Mouse (Mus musculus) Muller cell, postnatal 12 days (primary cell): ENCODE results near the gene Bahcc1.

Experiments
- DNase-seq: peaks from one replicate; pipeline ENCODE4 v3.0.0-alpha.2; 2015; ENCODE audit errors: inconsistent ontology term

Bahcc1 gene

DNA sequence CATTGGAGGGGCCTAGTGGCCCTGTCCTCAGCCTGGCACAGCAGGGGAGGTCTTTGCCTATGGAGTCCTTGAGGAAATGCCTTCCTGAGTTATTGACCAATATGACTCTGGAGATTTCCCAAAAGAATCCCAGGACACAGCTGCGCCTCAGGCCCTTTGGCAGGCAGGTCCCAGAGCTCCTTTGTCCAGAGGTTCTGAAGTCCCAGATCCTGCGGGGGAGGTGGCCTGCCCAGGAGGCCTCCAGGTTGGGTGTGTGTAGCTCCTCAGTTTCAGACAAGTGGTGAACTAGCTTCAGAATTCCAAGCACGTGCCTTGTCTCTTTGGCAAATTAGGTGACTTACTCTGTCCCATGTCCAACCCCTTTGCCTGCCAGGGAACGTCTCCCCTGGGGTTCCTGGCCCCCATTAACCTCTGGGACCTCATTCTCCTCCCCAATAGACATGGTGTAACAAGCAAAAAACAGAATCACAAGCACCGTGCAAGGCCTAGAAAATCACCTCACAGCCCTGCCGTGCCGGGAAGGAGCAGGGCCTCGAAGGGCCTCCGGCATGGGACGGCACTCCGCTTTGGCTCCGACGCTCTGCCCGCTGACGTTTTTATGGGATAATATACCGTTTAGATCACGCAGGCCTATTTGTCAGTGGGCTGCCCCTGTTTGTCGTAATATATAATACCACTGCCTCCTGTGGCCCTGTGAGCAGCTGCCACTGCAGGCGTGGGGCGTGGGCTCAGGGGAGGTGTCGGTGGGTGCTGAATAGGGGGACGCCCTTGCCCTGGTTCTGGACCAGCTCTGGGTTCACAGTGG is 10.2 kb downstream of the Bahcc1 start:
- DNase-seq, result no peak

DNA sequence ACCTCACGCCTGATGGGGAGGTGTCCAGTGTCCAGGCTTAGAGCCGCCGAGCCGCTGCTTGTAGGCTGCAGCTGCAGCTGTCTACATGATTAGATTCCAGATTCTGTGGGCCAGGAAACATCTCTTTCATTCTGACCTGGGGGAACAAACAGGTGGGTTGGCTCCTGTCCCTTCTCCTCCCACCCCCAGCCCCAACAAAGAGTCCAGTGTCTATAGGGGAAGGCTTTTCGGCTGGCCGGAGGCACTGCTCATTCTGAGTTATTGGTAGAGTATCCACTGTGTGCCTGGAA is 10.7 kb downstream of the Bahcc1 start:
- DNase-seq, result peak; percentile 49

DNA sequence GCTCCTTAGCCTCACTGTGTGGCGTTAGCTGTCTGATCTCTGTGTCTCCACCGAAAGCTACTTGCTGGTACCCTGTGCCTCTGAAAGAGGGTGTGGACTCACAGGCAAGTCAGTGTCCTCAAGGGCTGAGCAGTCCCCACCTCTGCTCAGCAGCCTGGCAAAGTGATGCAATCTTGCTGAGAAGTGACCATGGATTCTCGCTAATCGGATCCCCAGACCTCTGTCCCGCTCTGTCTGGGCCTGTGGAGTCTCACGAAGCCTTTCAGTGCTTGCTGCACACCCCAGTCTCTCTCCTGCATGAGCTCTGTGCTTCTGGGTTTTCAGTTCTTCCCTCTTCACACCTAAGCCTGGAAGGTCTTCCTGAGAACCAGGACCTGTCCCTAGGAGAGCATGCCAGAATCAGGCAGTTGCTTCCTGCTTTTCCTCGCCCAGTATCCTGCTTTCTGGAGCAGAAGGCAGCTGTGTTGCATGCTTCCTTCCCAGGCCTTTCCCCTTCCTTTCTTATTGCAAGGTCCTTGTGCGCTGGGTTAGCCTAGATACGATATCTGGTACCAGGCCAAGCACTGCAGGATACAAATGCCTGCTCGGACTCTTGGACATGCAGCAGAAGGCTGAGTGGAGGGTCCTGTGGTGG is 15.5 kb downstream of the Bahcc1 start:
- DNase-seq, result no peak

DNA sequence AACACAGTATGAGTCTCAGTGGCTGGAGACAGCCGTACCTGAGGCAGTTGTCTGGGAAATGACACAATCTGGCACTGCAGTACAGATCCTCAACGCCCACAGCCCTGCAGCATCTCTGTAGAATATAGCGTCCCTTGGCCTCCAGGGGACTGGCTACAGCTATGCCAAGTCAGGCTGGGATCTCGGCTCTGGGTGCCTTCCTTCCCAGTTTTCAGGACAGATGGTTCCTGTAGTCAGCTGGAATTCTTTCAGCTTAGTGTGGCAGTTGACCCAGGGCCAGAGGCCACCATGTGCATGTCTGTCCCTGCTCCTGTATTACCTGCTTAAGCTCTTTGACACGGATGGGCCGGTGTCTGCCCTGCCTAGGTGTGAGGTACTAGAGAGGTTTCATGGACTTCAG is 16.2 kb downstream of the Bahcc1 start:
- no peak for DNase-seq

DNA sequence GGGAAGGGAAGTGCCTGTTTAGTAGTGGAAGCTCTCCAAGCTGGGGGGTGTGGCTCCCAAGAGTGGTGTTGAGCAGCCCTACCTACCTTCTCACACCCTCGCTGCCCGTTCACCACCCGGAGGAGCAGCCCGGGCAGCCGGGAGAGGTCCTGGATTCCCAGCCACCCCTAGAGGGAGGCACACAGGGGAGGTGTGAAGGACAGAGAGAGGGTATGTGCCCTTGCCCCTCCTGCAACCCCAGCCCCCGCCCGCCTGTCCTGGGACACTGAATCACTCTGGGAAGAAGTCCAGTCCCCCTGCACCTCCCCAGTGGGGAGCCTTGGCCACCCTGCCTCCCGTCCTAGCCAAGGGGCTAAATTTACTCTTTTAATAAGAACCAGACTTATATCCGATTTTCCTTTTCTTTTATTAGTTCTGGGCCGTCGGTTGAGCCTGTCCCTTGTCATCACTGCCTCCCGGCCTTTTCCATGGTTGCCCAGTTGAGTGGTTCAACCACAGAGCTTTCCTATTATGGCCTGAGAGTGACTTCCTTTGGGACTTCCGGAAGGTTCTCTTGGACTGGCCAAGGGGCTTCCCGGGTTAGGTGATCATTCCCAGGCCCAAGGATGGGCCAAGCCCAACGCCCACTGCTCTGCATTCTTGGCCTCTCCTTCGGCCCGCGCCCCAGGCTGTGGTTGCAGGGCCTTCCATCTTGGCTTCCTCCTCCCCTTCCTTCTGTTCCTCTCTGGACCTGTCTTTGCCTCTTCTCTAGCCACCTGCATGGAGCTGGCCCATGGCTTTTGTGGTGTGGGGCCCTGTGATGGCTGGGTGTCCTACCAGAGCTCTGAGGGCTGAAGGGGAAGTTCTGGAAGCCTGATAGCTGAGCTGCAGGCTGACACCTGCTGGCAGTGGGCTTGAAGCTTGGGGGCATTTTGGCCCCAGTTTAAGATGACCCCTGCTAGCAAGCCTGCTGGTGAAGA is 18.5 kb downstream of the Bahcc1 start:
- DNase-seq, result no peak

DNA sequence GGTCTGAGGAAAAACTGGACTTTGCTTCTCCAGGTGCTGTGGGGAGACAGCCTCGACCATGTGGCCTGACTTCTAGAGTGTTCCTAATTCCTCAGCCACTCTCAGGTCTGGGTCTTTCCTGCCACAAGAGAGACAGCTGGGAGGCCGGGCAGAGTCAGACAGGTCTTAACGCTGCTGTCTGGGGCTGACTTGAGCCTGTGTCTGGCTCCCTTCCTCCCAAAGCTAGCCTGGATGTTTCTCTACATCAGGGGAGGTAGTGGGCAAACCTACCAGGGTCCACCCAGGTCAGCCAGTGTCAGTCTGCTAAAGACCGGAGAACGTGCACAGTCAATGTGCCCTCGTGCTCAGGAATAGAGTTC is 19.2 kb downstream of the Bahcc1 start:
- no peak for DNase-seq

DNA sequence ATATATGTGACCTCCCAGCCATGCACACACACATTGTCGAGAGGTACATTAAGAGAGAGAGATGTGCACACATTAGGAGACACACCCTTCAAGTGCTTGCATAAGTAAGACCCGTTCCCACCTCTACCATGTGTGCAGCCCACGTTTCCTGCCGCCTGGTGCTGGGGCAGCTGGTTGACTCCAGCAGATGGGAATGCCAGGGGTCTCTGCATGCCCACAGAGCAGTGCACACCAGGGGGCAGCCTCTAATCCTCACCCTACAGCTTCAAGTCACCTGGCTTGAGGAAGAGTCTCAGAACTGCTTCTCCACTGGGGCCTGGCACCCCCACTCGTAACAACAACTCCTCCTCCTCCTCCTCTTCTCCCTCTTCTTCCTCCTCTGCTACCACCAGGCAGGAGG is 19.7 kb downstream of the Bahcc1 start:
- DNase-seq, result no peak

DNA sequence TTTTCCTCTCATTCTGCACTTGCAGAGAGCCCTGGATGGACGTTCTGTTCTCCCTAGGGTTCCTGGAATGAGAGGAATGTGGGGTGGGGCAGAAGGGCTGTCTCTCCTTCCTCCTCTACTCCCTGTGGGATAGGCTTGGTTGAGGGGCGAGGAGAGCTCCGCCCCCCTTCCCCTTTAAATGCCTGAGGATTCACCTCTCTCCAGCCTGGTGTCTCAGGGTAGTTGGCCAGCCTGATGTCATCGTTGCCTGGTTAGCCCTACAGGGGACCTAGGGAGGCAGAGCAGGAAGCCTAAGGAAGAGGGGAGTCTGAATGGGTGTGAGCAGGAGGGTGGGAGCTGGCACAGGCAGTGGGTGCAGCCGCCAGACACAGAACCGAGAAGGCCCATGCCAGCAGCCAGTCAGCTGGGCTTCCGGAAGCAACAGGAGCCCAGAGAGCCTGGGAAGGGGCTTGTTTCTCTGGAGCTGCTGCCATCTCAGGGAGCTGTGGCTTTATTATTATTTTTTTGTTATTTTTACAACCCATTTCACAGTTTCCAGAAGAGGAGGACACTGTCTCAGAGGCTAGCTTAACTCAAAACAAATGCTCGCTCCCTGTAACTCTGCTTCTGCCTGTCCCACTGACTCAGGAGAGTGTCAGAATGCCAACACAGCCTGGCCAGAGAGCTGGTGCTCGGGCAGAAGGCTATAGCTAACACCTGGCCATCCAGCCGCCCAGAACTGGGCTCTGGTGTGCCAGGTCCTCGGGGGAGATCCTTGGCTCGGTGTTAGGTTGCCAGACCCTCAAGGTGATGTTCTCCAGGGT is 20.3 kb downstream of the Bahcc1 start:
- peak; percentile 95 for DNase-seq

DNA sequence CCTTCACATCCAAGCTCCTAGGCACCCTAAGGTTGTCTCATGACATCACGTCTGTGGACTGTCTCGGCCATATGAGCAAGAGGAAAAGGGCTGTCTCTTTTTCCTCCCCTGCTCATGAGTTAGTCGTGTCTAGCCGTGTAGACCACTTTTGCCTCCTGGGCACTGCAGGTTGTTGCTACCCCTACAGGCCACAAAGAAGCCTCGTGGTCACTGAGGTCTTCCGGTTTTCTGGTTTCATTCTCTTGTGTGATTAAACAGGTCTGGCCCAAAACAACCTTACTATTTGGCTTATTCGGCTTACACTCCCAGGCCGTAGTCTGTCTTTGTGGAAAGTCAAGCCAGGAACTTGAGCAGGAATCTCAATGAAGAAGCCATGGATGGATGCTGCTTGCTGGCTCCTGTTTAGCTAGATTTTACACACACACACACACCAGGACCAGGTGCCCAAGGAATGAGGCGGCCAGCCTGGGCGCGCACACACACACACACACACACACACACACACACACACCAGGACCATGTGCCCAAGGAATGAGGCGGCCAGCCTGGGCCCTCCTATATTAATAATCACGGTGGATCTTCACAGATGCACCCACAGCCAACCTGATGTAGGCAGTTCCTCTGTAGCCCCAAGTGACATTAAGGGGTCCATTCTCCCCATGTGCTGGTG is 21.0 kb downstream of the Bahcc1 start:
- peak; percentile 35 for DNase-seq

DNA sequence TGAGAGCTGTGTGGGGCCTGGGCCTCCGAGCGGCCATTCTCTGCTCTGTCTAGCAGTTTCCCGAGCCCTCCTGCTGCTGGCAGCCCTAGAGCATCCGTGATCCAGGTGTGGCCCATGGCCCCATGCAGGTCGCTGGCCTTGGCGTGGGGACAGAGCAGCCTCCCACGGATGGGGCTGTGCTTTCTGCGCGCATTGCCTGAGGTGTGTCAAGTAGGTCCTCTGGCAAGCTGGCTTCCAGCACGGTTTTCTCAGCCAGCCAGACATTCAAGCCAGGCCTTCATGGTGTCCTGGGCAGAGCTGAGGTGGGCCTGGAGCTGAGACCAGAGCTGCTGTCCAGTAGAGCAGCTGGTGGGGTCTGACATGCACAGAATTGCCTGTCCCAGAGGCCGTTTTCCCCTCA is 21.7 kb downstream of the Bahcc1 start:
- no peak for DNase-seq

DNA sequence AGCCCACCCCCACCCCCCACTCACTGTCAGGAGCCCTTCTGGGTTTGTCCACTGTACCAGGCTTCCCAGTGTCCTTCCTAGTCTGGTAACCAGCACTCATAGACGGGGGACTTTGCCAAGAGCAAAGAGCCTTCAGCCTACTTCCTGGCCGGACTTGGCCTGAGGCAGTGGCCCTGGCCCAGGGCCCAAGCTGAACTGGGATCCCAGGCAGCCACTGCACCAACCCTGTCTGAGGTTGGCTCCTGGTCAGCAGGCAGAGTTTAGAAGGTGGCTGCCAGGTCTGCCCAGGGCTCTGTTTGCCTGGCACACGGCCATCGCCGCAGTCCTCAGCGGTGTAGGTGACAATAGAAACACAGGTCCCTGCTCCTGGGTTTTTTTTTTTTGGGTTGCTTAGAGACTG is 22.3 kb downstream of the Bahcc1 start:
- DNase-seq, result peak; percentile 96

DNA sequence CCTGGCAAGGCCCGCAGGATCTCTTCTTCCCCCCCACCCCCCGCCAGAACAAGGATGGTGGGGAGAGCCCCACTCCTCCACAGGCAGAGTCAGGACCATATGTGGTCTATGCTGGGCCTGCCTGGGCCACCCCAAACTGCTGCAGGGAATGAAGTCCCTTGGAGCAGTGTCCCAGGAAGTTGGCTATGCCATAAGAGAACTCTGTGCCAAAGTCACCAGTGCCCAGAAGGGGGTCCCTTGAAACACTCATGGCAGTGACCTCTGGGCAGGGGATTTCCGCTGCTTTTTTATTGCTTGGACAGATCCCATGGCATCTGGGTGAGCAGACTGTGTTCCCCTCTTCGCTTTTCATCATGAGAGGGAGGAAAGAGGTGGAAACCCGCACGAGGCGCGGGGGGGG is 22.8 kb downstream of the Bahcc1 start:
- no peak for DNase-seq

DNA sequence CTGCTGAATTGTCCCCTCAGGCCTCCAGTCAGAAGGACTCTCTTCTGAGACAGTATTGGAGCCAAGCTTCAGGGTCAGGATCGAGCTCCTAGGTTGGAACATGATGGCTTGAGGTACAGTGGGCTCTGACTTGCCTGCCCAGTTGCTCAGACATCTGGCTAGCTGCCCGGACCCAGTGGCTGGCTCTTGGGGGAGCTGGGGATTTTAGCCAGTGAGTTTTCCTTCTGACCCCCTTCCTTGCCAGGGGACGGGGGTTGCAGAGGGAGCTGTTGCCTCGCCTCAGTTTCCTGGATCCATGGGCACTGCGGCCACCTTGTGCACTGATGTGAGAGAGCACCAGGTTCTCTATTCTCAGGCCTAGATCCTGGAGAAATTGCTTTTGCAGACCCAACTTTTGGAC is 23.4 kb downstream of the Bahcc1 start:
- peak; percentile 69 for DNase-seq

DNA sequence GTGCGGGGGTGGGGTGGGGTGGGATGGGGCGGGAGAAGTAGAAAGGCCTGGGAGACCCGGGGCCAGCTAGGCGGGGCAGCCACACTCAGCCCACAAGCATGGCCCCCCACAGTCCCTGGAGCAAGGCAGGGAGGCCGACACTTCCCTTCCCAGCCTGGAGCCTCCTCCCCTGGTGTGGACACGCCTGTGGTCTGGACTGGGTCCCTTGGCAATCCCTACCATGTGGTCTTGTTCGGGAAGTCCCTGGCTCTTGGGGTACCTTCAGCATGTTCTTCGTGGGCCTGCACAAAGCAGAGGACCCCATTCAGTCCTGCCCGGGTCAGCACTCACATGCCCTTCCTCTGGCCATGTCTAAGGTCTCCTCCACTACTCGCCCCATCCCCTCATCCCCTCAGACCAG is 23.8 kb downstream of the Bahcc1 start:
- peak; percentile 84 for DNase-seq

DNA sequence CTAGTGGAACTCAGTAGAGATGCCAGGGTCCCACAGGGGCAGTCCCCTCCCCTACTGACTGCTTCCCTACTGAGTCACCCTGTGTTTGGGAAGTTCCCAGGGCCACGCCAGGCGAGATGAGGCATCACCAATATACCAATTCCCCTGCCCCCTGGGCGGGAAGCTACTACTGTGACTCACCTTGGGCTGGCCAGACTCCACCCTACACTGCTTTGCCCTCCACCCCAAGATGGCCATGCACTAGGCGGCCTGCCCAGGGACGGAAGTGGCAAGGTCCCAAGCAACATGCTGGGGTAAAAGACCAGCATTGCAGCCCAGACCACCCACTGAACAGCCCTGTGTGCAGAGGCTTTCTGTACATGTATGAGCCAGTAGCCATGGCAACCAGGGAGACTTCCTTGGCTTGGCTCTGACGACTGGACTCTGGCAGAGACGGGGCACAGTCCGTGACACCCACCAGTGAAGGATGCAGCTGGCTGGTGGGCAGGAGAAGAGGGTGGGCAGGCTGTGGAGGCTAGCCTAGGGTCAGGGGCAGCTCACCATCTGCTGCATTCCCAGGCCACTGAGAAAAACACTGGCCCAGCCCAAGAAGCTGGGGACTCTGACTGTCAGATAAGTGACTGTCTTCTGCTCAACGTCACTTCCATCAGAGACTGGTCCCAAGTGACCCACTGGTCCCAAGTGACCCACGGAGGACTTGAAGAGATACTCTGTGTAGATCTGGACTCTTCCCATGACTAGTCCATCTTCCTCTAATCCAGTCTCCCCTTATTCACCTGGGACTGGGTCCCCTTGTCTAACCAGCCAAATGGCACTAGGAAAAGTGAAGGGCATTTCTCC is 24.5 kb downstream of the Bahcc1 start:
- peak; percentile 96 for DNase-seq

DNA sequence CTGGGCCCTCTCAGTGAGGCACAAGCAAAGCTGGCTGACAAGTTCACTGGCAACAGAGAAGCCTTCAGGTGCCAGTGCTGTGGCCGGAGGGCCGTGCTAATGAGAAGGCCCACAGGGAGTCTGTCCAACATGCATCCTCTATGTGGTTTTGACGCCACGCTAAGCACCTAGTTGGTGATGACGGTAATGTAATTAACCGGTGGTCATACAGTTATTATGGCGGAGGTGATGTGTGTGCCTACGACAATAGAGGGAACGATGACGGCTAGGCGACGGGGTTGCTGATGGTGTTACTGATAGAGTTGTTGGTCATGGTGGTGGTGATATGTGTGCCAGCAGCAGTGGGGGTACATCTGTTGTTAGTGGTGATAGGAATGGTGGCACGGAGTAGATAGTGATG is 25.2 kb downstream of the Bahcc1 start:
- DNase-seq, result no peak

DNA sequence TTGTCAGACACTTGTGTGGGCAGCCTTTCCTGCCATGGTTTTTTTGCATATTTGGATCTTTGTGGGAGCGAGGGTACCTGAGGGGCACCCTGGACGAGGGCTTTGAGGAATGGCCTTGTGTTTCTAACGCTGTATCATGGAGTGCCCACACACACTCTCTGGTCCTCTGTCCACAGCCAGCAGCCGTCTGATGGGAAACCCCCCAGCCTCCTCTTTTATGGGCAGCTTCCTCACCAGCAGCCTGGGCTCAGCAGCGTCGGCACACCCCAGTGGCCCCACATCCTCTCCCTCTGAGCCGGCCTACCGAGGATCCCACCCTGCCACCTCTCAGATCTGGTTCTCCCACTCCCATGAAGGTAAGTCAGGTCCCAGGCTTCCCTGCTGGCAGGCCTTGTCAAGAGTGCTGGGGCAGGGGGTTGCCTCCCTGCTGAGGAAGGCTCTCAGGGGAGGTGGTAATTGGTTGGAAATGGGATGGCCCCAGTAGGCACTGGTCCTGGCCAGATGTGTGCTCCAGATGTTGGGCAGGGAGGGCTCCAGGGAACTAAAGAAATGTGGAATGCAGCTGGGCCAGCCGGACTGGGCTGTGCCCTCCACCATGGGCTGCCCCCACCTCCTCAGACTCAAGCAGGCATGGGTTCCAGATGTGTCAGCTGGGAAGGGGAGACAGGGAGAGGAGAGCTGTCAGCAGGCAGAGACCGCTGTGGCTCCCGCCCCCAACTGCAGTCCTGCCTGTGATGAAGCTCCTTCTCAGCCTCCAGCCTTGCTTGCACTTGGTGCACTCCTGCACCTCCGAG is 26.3 kb downstream of the Bahcc1 start:
- no peak for DNase-seq

DNA sequence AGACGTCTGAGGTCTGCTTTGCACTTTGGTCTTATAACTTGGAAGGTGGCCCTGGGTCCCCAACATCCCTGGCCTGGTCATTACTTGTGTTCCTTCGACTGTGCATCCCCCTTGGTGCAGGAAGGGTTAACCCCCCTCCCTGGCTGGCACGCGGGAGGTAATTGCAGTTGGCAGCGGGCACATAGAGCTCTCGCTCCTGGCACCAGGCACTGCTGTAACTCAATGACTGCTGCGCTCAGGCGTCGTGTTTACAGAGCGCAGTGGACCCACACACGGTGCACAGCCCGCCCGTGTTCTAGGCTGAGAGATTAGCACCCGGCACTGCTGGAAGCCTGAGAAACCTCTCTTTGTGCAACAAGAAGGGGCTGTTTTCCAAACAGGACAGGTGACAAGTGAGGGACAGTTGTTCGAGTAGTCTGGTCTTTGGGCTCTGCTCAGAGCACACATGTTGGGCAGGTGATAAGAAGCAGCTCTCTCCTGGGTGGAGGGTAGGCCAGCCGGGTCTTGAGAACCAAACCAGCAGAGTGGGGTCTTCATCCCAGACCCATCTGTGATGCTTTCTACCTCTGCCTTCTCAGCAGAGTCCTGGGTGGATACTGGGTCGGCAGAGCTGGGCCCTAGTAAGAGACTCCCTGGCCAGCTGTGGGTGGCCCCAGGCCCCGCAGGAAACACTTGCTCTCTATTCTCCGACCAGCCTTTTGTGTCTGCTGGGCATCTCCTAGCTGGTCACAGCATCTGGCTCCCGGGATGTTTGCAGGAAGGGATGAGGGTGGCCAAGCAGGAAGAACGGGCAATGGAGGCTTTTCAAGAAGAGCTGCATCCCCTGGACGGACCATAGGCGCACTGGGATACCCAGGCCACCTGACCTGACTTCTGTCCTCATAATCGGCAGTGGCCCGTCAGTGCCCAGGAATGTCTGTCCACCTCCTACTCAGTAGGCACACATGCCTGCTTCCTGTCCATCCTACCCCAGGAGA is 27.3 kb downstream of the Bahcc1 start:
- no peak for DNase-seq
